Mouse (Mus musculus) stomach, postnatal 0 days (tissue): ENCODE results near the gene Swi5. TPM values are rescaled to one million over a fixed set of nuclear protein-coding genes. Genes with fewer than 3 reads are reported as not detected.

ENCODE experiments used
- ATAC-seq: fragments of 200-750 bp; cut with Nextera tagmentation; 2 replicates; pipeline ENCODE4 v1.8.0; 2017; ENCODE audit not compliant: low FRiP score, low TSS enrichment
- DNase-seq: peaks from one replicate; pipeline ENCODE4 v3.0.0-alpha.2; 2016; ENCODE audit warnings: low spot score
- H3K27ac ChIP-seq: fragments of 300-500 bp; sonication (generic); replicated peaks from 2 replicates; pipeline ENCODE4 v1.5.1; 2014; ENCODE audit warnings: mild to moderate bottlenecking, control low read depth
- H3K27me3 ChIP-seq: fragments of 300-500 bp; sonication (generic); 2 replicates; pipeline ENCODE4 v1.6.1; 2014; ENCODE audit warnings: low read length; ENCODE audit not compliant: control insufficient read depth, insufficient read depth
- H3K36me3 ChIP-seq: fragments of 300-500 bp; sonication (generic); 2 replicates; pipeline ENCODE4 v1.6.1; 2014; ENCODE audit warnings: low read length, mixed read lengths; ENCODE audit not compliant: control insufficient read depth, insufficient read depth
- H3K4me1 ChIP-seq: fragments of 300-500 bp; sonication (generic); replicated peaks from 2 replicates; pipeline ENCODE4 v1.6.1; 2014; ENCODE audit warnings: antibody characterized with exemption; ENCODE audit not compliant: control insufficient read depth, insufficient read depth
- H3K4me2 ChIP-seq: fragments of 300-500 bp; sonication (generic); replicated peaks from 2 replicates; pipeline ENCODE4 v1.6.1; 2014; ENCODE audit warnings: low read depth, mild to moderate bottlenecking, control low read depth, moderate library complexity
- H3K4me3 ChIP-seq: fragments of 300-500 bp; sonication (generic); 2 replicates; pipeline ENCODE4 v1.5.1; 2014; ENCODE audit warnings: low read depth, low read length, control low read depth
- H3K9ac ChIP-seq: fragments of 300-500 bp; sonication (generic); 2 replicates; pipeline ENCODE4 v1.6.1; 2014; ENCODE audit warnings: mild to moderate bottlenecking, low read length, control low read depth, mixed read lengths
- H3K9me3 ChIP-seq: fragments of 300-500 bp; sonication (generic); 2 replicates; pipeline ENCODE4 v1.6.1; 2016; ENCODE audit warnings: low read length; ENCODE audit not compliant: control insufficient read depth
- CTCF ChIP-seq: IDR thresholded peaks from 2 replicates; pipeline ENCODE4 v1.5.1; 2016; ENCODE audit warnings: antibody characterized with exemption, low read depth, mild to moderate bottlenecking, moderate library complexity
- EP300 ChIP-seq: optimal IDR thresholded peaks from 2 replicates; pipeline ENCODE3; 2016; ENCODE audit warnings: antibody characterized with exemption
- WGBS: fragments of 180-500 bp; shearing (Covaris S2); extraction: QIAGEN DNeasy Blood & Tissue Kit; methylation state at CpG from one replicate; pipeline ENCODE4 v1.1.7; 2014; 5-methylcytosine and 5-hydroxymethylcytosine counted together
- polyA plus RNA-seq: library from polyadenylated mRNA; unstranded; fragments of >200 nt; fragmentation: Nextera tagmentation; extraction: Ambion mirVana; gene quantifications from 2 replicates; pipeline ENCODE4 v1.2.1, GENCODE M21; 2015

Gene Swi5
- polyA plus RNA-seq, 1 experiment from 2014 or later, result 313 TPM

DNA sequence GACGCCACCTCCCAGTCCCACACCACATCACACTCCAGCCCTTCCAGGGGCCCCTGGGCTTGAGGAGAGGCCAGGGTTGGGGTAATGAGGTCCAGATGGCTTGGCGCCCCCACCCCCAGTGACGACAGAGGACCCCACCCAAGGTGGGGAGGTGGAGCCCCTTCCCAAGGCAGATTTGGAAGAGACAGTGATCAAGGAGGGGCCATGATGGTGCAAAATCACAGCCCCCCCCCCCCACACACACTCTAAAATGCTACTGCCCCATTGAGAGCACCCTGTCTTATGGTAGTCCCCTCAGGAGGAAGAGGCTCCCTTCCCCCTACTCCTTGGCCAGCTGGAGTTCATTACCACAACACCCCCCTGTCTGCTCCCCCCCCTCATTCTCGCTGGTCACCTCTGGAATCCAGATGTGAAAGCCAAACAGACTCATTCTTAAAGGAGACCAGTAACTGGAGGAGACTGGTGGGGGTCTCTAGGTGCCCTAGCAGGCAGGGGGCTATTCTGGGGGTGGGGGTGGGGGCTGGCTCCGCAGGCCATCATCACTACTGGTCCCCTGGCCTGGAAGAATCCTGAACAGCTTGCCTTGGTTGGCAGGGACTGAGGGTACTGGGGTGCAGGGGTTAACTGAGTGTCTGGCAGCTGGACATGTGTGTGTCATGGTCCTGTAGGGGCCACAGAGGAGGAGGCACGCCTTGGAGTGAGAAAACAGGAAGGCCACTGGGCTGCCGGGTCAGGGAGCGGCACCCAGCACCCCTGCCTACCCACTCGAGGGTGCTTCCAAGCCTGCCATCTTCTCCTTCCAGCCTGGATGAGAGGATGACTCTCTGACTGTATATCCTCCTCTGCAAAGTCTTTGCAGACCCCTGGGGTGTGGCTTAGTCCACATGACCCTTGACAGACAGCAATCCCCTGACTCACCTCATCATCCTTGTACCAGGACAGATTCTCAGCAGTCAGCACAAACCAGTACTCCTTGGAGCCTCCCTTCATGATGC is 32.0 kb upstream of the Swi5 start:
- no peak for DNase-seq
- Histone ChIP-seq H3K27ac (peak overlapping the region; percentile 93), H3K4me2 (peak overlapping the region; percentile 62; the same call in 1 of the 2 replicates), H3K9ac (no peak overlapping the region), H3K4me3 (no peak overlapping the region), H3K4me1 (0 out of 2 replicates have a peak, but pooled peaks cover 3% of the 10 kb centered on the region), H3K27me3 (no peaks in the 10 kb centered on the region), H3K36me3 (no peaks in the 10 kb centered on the region), H3K9me3 (no peaks in the 10 kb centered on the region)
- 30% methylated on average over 9 of the region's 9 CpGs for WGBS
- no peak for TF ChIP-seq EP300
- TF ChIP-seq CTCF, result no peak
- peak; percentile 27 for ATAC-seq

GRCm38 (mm10) chr2:32318709-32319585 is 31.1 kb upstream of the Swi5 start:
- Histone ChIP-seq H3K4me1 (0 out of 2 replicates have a peak, but pooled peaks cover 3% of the 10 kb centered on the region), H3K4me3 (peak overlapping the region; percentile 41), H3K4me2 (peak overlapping the region; percentile 62), H3K36me3 (no peaks in the 10 kb centered on the region), H3K9me3 (no peaks in the 10 kb centered on the region), H3K9ac (peak overlapping the region; percentile 68), H3K27me3 (no peaks in the 10 kb centered on the region), H3K27ac (peak overlapping the region; percentile 93)
- ATAC-seq (no peak), DNase-seq (no peak)
- WGBS, result 58% methylated on average over 14 of the region's 14 CpGs
- TF ChIP-seq EP300, result no peak
- TF ChIP-seq CTCF, result no peak

- peak overlapping the region; percentile 93 for H3K27ac ChIP-seq
- H3K36me3 ChIP-seq, result no peaks in the 10 kb centered on the region
- DNase-seq (peak; percentile 67), ATAC-seq (peak; percentile 81)
- WGBS, result 7% methylated on average over 19 of the region's 19 CpGs
- H3K9me3 ChIP-seq, result no peaks in the 10 kb centered on the region
- H3K4me2 ChIP-seq, result peak overlapping the region; percentile 62
- peak overlapping the region; percentile 68 for H3K9ac ChIP-seq
- 0 out of 2 replicates have a peak, but pooled peaks cover 3% of the 10 kb centered on the region for H3K4me1 ChIP-seq
- no peaks in the 10 kb centered on the region for H3K27me3 ChIP-seq
- TF ChIP-seq EP300 (no peak), CTCF (peak; percentile 21; the same call in 1 of the 2 replicates)
- H3K4me3 ChIP-seq, result peak overlapping the region; percentile 41
Measured at GRCm38 (mm10) chr2:32317791-32318417, 30.0 kb upstream of the Swi5 start.

DNA sequence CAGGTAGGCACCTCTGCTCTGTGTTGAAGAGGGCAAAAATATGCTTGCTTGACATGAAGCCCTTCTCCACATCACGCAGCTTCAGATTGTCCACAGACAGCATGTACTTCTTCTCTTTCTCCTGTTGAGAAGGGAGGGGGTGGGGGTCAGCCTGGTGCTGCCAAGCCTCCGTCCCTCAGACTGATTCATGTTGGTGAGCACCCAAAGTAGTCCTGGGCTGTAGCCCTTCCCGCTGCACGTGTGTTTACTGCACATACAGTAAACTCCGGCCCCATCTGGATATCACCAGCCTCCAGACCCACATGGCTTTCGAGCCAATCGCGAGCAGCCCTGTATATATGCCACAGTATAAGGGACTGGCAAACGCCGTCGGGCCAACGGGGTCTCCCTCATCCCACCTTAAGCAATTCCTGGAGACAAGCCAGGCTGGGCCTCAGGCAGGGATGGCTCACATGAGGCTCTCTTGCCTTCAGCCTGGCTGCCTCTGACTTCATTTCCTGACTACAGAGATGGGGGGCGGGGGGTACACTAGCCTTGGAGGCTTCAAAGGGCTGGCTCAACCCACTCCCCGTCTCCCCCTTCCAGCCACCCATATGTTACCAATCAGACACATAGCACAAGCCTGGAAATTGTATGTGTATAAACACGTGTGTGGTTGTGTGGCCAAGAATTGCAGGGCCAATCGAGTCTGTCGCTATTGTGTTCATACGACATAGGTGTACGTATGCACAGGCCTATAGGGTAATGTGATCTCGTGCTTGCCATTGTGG is 29.2 kb upstream of the Swi5 start:
- Histone ChIP-seq H3K4me3 (no peak overlapping the region), H3K27ac (peak overlapping the region; percentile 93), H3K36me3 (no peaks in the 10 kb centered on the region), H3K27me3 (no peaks in the 10 kb centered on the region), H3K9ac (no peak overlapping the region), H3K4me1 (peaks cover 4% of the 10 kb centered on the region), H3K9me3 (no peaks in the 10 kb centered on the region), H3K4me2 (no peak overlapping the region)
- DNase-seq, result no peak
- no peak for TF ChIP-seq CTCF
- no peak for TF ChIP-seq EP300
- peak; percentile 25; the same call in 1 of the 2 replicates for ATAC-seq
- WGBS, result 47% methylated on average over 20 of the region's 20 CpGs

DNA sequence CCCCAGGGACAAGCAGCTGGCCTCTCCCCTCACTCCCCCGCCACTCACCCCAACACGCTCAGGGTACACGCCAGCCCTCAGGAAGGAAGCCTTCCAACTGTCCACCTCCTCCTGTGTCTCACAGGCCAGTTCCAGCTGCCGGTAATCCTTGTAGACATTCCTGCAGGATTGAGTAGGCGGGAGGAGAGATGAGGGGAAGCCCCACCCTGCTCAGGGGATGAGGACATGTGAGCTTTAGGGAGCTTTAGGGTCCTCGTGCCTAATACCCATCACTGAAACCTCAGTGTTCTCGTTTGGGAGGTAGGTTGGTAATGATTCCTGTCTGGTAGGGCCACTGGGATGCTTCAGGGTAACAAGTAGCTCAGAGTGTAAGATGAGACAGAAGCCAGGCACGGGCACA is 27.9 kb upstream of the Swi5 start:
- no peaks in the 10 kb centered on the region for H3K27me3 ChIP-seq
- TF ChIP-seq CTCF (no peak), EP300 (no peak)
- peak overlapping the region; percentile 93 for H3K27ac ChIP-seq
- WGBS, result 11% methylated on average over 7 of the region's 8 CpGs
- no peak overlapping the region; the same call in 1 of the 2 replicates for H3K9ac ChIP-seq
- DNase-seq, result peak; percentile 44
- H3K4me3 ChIP-seq, result no peak overlapping the region
- no peaks in the 10 kb centered on the region for H3K36me3 ChIP-seq
- H3K4me1 ChIP-seq, result peaks cover 8% of the 10 kb centered on the region
- H3K9me3 ChIP-seq, result no peaks in the 10 kb centered on the region
- no peak overlapping the region for H3K4me2 ChIP-seq
- peak; percentile 11; the same call in 1 of the 2 replicates for ATAC-seq
